Mouse (Mus musculus): Measurements from ENCODE around the gene Aimp2. TPM values are rescaled to one million over a fixed set of nuclear protein-coding genes. Genes with fewer than 3 reads are reported as not detected.
A peak's percentile ranks its signal among the peaks of the same experiment; 100 is the strongest.

The Aimp2 gene
- polyA plus RNA-seq, 1 experiment from 2014 or later, result 120 TPM

- H3K9me3 ChIP-seq, result no peaks in the 10 kb centered on the region
- no peak overlapping the region for H3K9ac ChIP-seq
- no peaks in the 10 kb centered on the region for H3K27me3 ChIP-seq (replicated peaks)
- H3K36me3 ChIP-seq, result peaks cover 19% of the 10 kb centered on the region; the same call in 1 of the 2 replicates
- 0 out of 2 replicates have a peak, but pooled peaks cover 2% of the 10 kb centered on the region for H3K4me1 ChIP-seq (replicated peaks)
- H3K4me3 ChIP-seq (replicated peaks), result no peak overlapping the region
- no peak for ATAC-seq
- no peak overlapping the region for H3K27ac ChIP-seq
- H3K4me2 ChIP-seq (replicated peaks), result no peak overlapping the region
- 93% methylated on average over 12 of the region's 12 CpGs for WGBS
These were observed 21.0 kb upstream of the Aimp2 start for GRCm38 (mm10) chr5:143930656-143931055.

- H3K4me2 ChIP-seq (replicated peaks), result no peak overlapping the region
- H3K9ac ChIP-seq, result no peak overlapping the region
- 0 out of 2 replicates have a peak, but pooled peaks cover 2% of the 10 kb centered on the region for H3K4me1 ChIP-seq (replicated peaks)
- peaks cover 24% of the 10 kb centered on the region; the same call in 1 of the 2 replicates for H3K36me3 ChIP-seq
- no peaks in the 10 kb centered on the region for H3K27me3 ChIP-seq (replicated peaks)
- H3K4me3 ChIP-seq (replicated peaks), result no peak overlapping the region
- H3K27ac ChIP-seq, result no peak overlapping the region
- H3K9me3 ChIP-seq, result no peaks in the 10 kb centered on the region
- 88% methylated on average over 4 of the region's 4 CpGs for WGBS
- ATAC-seq, result no peak
These were observed 19.6 kb upstream of the Aimp2 start for GRCm38 (mm10) chr5:143929291-143929690.

- H3K36me3 ChIP-seq, result peaks cover 24% of the 10 kb centered on the region; the same call in 1 of the 2 replicates
- H3K9ac ChIP-seq, result no peak within 1 kb of the TSS
- WGBS, result 94% methylated on average over 8 of the region's 8 CpGs
These were observed 18.2 kb upstream of the Aimp2 start, which contains the start of gene Gm42421 for GRCm38 (mm10) chr5:143927875-143928274. TSS of gene Gm42421 (plus strand) at chr5:143928175.

GRCm38 (mm10) chr5:143924781-143925452 lies 15.3 kb upstream of the Aimp2 start:
- Histone ChIP-seq H3K27me3 (replicated peaks) (no peaks in the 10 kb centered on the region), H3K36me3 (peaks cover 20% of the 10 kb centered on the region; the same call in 1 of the 2 replicates), H3K27ac (no peak overlapping the region), H3K4me1 (replicated peaks) (no peaks in the 10 kb centered on the region), H3K9me3 (no peaks in the 10 kb centered on the region), H3K4me2 (replicated peaks) (no peak overlapping the region), H3K4me3 (replicated peaks) (no peak overlapping the region), H3K9ac (no peak overlapping the region)
- WGBS, result 79% methylated on average over 6 of the region's 6 CpGs
- peak; percentile 36; the same call in 1 of the 2 replicates for ATAC-seq

More at GRCm38 (mm10) chr5:143927875-143928274, 18.2 kb upstream of the Aimp2 start, which contains the start of gene Gm42421:
- Histone ChIP-seq H3K9me3 (no peaks in the 10 kb centered on the region), H3K4me2 (replicated peaks) (no peak within 1 kb of the TSS), H3K27me3 (replicated peaks) (no peaks in the 10 kb centered on the region), H3K4me3 (replicated peaks) (no peak within 1 kb of the TSS), H3K4me1 (replicated peaks) (0 out of 2 replicates have a peak, but pooled peaks cover 2% of the 10 kb centered on the region), H3K27ac (no peak within 1 kb of the TSS)
- no peak for ATAC-seq

GRCm38 (mm10) chr5:143918120-143918519 lies 8.5 kb upstream of the Aimp2 start:
- no peak for ATAC-seq

GRCm38 (mm10) chr5:143917418-143917817 lies 7.8 kb upstream of the Aimp2 start:
- WGBS, result 51% methylated on average over 5 of the region's 5 CpGs
- no peak overlapping the region for H3K4me3 ChIP-seq (replicated peaks)
- H3K27ac ChIP-seq, result no peak overlapping the region
- H3K9me3 ChIP-seq, result no peaks in the 10 kb centered on the region
- ATAC-seq, result peak; percentile 61; the same call in 1 of the 2 replicates
- H3K36me3 ChIP-seq, result peaks cover 17% of the 10 kb centered on the region; the same call in 1 of the 2 replicates
- no peak overlapping the region for H3K9ac ChIP-seq
- H3K27me3 ChIP-seq (replicated peaks), result no peaks in the 10 kb centered on the region
- H3K4me1 ChIP-seq (replicated peaks), result no peaks in the 10 kb centered on the region
- H3K4me2 ChIP-seq (replicated peaks), result no peak overlapping the region

More at GRCm38 (mm10) chr5:143918120-143918519, 8.5 kb upstream of the Aimp2 start:
- Histone ChIP-seq H3K4me3 (replicated peaks) (no peak overlapping the region), H3K4me2 (replicated peaks) (no peak overlapping the region), H3K27ac (no peak overlapping the region), H3K9me3 (no peaks in the 10 kb centered on the region), H3K36me3 (peaks cover 17% of the 10 kb centered on the region; the same call in 1 of the 2 replicates), H3K4me1 (replicated peaks) (no peaks in the 10 kb centered on the region), H3K27me3 (replicated peaks) (no peaks in the 10 kb centered on the region), H3K9ac (no peak overlapping the region)
- 81% methylated on average over 3 of the region's 3 CpGs for WGBS

GRCm38 (mm10) chr5:143916221-143916620 lies 6.6 kb upstream of the Aimp2 start:
- no peak overlapping the region for H3K4me3 ChIP-seq (replicated peaks)
- no peak overlapping the region for H3K4me2 ChIP-seq (replicated peaks)
- ATAC-seq, result no peak
- 94% methylated on average over 9 of the region's 9 CpGs for WGBS
- no peak overlapping the region for H3K27ac ChIP-seq
- no peaks in the 10 kb centered on the region for H3K9me3 ChIP-seq
- H3K27me3 ChIP-seq (replicated peaks), result no peaks in the 10 kb centered on the region
- peaks cover 14% of the 10 kb centered on the region; the same call in 1 of the 2 replicates for H3K36me3 ChIP-seq
- 0 out of 2 replicates have a peak, but pooled peaks cover under 1% of the 10 kb centered on the region for H3K4me1 ChIP-seq (replicated peaks)
- no peak overlapping the region for H3K9ac ChIP-seq

GRCm38 (mm10) chr5:143908926-143909325 lies 721 bp downstream of the Aimp2 start:
- Histone ChIP-seq H3K9ac (peak overlapping the region; percentile 50), H3K4me3 (replicated peaks) (peak overlapping the region; percentile 67), H3K4me2 (replicated peaks) (peak overlapping the region; percentile 64), H3K36me3 (peaks cover 9% of the 10 kb centered on the region), H3K9me3 (no peaks in the 10 kb centered on the region), H3K4me1 (replicated peaks) (peaks cover 15% of the 10 kb centered on the region), H3K27me3 (replicated peaks) (no peaks in the 10 kb centered on the region), H3K27ac (peak overlapping the region; percentile 92)
- WGBS, result 3% methylated on average over 9 of the region's 9 CpGs
- peak; percentile 21 for ATAC-seq

- peaks cover 15% of the 10 kb centered on the region for H3K4me1 ChIP-seq (replicated peaks)
- H3K9ac ChIP-seq, result no peak overlapping the region
- no peak for ATAC-seq
- H3K4me3 ChIP-seq (replicated peaks), result no peak overlapping the region
- no peaks in the 10 kb centered on the region for H3K9me3 ChIP-seq
- no peak overlapping the region for H3K4me2 ChIP-seq (replicated peaks)
- 88% methylated on average over 8 of the region's 8 CpGs for WGBS
- H3K27ac ChIP-seq, result no peak overlapping the region
- H3K36me3 ChIP-seq, result peaks cover 31% of the 10 kb centered on the region
- H3K27me3 ChIP-seq (replicated peaks), result no peaks in the 10 kb centered on the region
These were observed 3.2 kb downstream of the Aimp2 start for GRCm38 (mm10) chr5:143906429-143906828.

GRCm38 (mm10) chr5:143903813-143904212 lies 5.8 kb downstream of the Aimp2 start:
- Histone ChIP-seq H3K9ac (no peak overlapping the region), H3K9me3 (no peaks in the 10 kb centered on the region), H3K27ac (no peak overlapping the region), H3K4me3 (replicated peaks) (no peak overlapping the region), H3K27me3 (replicated peaks) (no peaks in the 10 kb centered on the region), H3K4me2 (replicated peaks) (no peak overlapping the region), H3K36me3 (peaks cover 36% of the 10 kb centered on the region), H3K4me1 (replicated peaks) (peaks cover 10% of the 10 kb centered on the region)
- ATAC-seq, result no peak
- 80% methylated on average over 4 of the region's 4 CpGs for WGBS

- Histone ChIP-seq H3K27ac (no peak overlapping the region), H3K9me3 (no peaks in the 10 kb centered on the region), H3K4me1 (replicated peaks) (no peaks in the 10 kb centered on the region), H3K27me3 (replicated peaks) (no peaks in the 10 kb centered on the region), H3K36me3 (peaks cover 41% of the 10 kb centered on the region), H3K4me2 (replicated peaks) (no peak overlapping the region), H3K9ac (no peak overlapping the region), H3K4me3 (replicated peaks) (no peak overlapping the region)
- 87% methylated on average over 3 of the region's 3 CpGs for WGBS
- ATAC-seq, result no peak
These were observed 7.5 kb downstream of the Aimp2 start for GRCm38 (mm10) chr5:143902111-143902510.

- H3K27ac ChIP-seq, result no peak within 1 kb of the TSS
- H3K36me3 ChIP-seq, result peaks cover 24% of the 10 kb centered on the region
- WGBS, result 85% methylated on average over 14 of the region's 14 CpGs
- H3K9me3 ChIP-seq, result no peaks in the 10 kb centered on the region
- H3K4me3 ChIP-seq (replicated peaks), result no peak within 1 kb of the TSS
- no peaks in the 10 kb centered on the region for H3K4me1 ChIP-seq (replicated peaks)
- no peak for ATAC-seq
- no peak within 1 kb of the TSS for H3K4me2 ChIP-seq (replicated peaks)
- H3K27me3 ChIP-seq (replicated peaks), result no peaks in the 10 kb centered on the region
- no peak within 1 kb of the TSS for H3K9ac ChIP-seq
These were observed 11.9 kb downstream of the Aimp2 start, which contains the start of gene Ankrd61 for GRCm38 (mm10) chr5:143897635-143898330. TSS of gene Ankrd61 (minus strand) at chr5:143897685.
